Mouse (Mus musculus): ENCODE results near the gene Mast4. TPM values are rescaled to one million over a fixed set of nuclear protein-coding genes. Genes with fewer than 3 reads are reported as not detected.

Mast4 gene
- polyA plus RNA-seq, 1 experiment from 2014 or later: 31.0 TPM

DNA sequence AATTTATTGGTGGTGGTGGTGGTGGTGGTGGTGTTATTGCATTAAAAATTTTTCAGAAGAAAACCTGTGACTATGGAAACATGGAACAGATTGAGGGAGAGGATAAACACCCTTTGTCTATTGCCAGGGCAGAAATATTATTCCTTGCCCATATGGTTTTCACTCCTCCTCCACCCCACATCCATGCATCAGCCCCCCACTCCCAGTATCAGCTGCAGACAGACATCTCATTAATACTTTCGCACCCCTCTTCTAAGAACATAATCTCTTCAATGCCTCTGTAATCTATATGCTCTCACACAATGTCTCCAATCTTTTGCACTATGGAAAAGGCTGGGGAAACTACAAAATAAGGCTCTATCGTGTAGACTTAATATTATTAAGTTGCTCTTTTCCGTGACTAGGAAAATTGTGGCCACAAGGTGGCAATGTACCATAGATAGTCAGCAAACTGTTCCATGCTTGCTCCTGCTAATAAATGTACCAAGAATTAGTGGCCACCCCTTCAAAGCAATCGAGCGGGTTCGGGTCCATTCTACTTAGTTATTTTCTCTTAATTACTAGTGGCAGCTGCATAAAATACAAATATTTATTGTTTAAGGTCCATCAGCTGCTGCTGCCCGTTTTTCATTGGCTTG lies 160.6 kb downstream of the Mast4 start:
- Histone ChIP-seq H3K9me3 (ENCODE audit: control insufficient read depth, low read length) (no peaks in the 10 kb centered on the region), H3K36me3 (ENCODE audit: control insufficient read depth, insufficient read depth, low read length) (no peaks in the 10 kb centered on the region), H3K9ac (ENCODE audit: low read depth, low read length) (no peak overlapping the region), H3K27ac (ENCODE audit: low read depth, low read length) (no peak overlapping the region), H3K27me3 (ENCODE audit: control insufficient read depth, insufficient read depth, low read length) (no peaks in the 10 kb centered on the region), H3K4me2 (replicated peaks; ENCODE audit: low read depth, low read length) (0 out of 2 replicates have a peak overlapping the region, but pooled peaks have one; percentile 21), H3K4me3 (ENCODE audit: low read length) (no peak overlapping the region), H3K4me1 (ENCODE audit: control insufficient read depth, insufficient read depth, low read length) (no peaks in the 10 kb centered on the region)
- WGBS: 21% methylated on average over 7 of the region's 7 CpGs
- ATAC-seq (ENCODE audit: low FRiP score, low TSS enrichment): no peak; the same call in 1 of the 2 replicates

DNA sequence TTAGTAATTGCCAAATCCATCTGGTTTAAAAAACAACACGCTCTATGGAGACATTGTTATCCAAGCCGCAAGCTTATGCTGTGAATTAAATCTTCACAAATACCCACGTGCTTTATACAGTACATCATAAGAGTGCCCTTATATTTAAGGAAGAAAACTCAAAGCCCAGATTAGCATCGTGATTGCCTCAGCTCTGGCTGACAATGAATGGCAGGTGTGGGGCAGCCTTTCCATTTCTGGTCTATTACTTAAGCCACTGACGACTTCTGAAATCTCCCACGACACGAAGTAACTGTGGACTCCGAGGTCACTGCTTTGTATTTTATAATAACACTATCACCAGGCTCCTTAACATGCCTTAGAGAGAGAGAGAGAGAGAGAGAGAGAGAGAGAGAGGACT lies 182.4 kb downstream of the Mast4 start:
- H3K36me3 ChIP-seq (ENCODE audit: control insufficient read depth, insufficient read depth, low read length): no peaks in the 10 kb centered on the region

DNA sequence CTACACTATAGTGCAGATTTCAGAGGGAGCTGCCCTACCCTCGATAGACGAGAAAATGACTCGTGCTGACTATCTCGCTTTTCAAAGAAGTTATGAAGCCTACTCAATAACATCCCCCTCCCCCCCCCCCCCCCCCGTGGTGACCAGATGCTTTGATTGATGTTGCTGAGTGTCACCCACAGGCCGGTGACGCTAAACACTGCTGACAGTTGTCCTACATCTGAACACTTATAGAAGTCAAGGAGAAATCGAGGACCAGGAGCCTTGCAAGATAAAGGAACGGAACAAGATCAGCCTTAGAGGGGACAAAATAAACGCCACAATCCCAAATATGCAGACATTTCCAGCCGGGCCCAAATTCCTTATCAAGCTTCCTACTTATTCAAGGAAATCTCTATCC lies 183.1 kb downstream of the Mast4 start:
- no peak overlapping the region for H3K27ac ChIP-seq (ENCODE audit: low read depth, low read length)
- no peak for ATAC-seq (ENCODE audit: low FRiP score, low TSS enrichment)
- H3K4me2 ChIP-seq (replicated peaks; ENCODE audit: low read depth, low read length): no peak overlapping the region
- H3K9me3 ChIP-seq (ENCODE audit: control insufficient read depth, low read length): no peaks in the 10 kb centered on the region
- H3K9ac ChIP-seq (ENCODE audit: low read depth, low read length): no peak overlapping the region
- H3K4me3 ChIP-seq (ENCODE audit: low read length): no peak overlapping the region
- H3K4me1 ChIP-seq (ENCODE audit: control insufficient read depth, insufficient read depth, low read length): no peaks in the 10 kb centered on the region
- no peaks in the 10 kb centered on the region for H3K36me3 ChIP-seq (ENCODE audit: control insufficient read depth, insufficient read depth, low read length)
- WGBS: 64% methylated on average over 11 of the region's 11 CpGs
- no peaks in the 10 kb centered on the region for H3K27me3 ChIP-seq (ENCODE audit: control insufficient read depth, insufficient read depth, low read length)

More for the DNA sequence above, 182.4 kb downstream of the Mast4 start:
- no peak for ATAC-seq (ENCODE audit: low FRiP score, low TSS enrichment)
- no peak overlapping the region for H3K9ac ChIP-seq (ENCODE audit: low read depth, low read length)
- H3K4me2 ChIP-seq (replicated peaks; ENCODE audit: low read depth, low read length): no peak overlapping the region
- WGBS: 84% methylated on average over 8 of the region's 8 CpGs
- H3K27ac ChIP-seq (ENCODE audit: low read depth, low read length): no peak overlapping the region
- no peak overlapping the region for H3K4me3 ChIP-seq (ENCODE audit: low read length)
- no peaks in the 10 kb centered on the region for H3K27me3 ChIP-seq (ENCODE audit: control insufficient read depth, insufficient read depth, low read length)
- no peaks in the 10 kb centered on the region for H3K4me1 ChIP-seq (ENCODE audit: control insufficient read depth, insufficient read depth, low read length)
- H3K9me3 ChIP-seq (ENCODE audit: control insufficient read depth, low read length): no peaks in the 10 kb centered on the region

DNA sequence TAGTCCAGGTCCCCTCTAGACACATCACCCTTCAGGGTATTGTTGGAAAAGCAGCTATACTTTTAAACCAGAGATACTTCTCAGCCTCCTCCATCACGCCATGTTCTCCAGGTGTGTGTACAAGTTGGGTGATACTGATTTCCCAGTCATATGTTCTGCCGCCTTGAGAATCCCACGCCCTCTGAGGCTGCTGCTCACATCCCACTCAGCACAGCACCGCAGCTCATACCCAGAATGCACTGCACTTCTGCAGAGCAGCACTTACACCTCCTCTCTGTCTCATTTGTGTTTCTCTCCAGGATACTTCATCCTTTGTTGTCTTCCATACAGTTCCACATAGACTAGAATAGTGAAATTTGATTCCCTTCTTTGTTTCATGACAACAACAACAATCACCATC lies 183.6 kb downstream of the Mast4 start:
- Histone ChIP-seq H3K4me1 (ENCODE audit: control insufficient read depth, insufficient read depth, low read length) (no peaks in the 10 kb centered on the region), H3K4me3 (ENCODE audit: low read length) (no peak overlapping the region), H3K9ac (ENCODE audit: low read depth, low read length) (no peak overlapping the region), H3K4me2 (replicated peaks; ENCODE audit: low read depth, low read length) (no peak overlapping the region), H3K9me3 (ENCODE audit: control insufficient read depth, low read length) (no peaks in the 10 kb centered on the region), H3K27me3 (ENCODE audit: control insufficient read depth, insufficient read depth, low read length) (no peaks in the 10 kb centered on the region), H3K27ac (ENCODE audit: low read depth, low read length) (no peak overlapping the region), H3K36me3 (ENCODE audit: control insufficient read depth, insufficient read depth, low read length) (no peaks in the 10 kb centered on the region)
- 80% methylated on average over 4 of the region's 4 CpGs for WGBS
- no peak for ATAC-seq (ENCODE audit: low FRiP score, low TSS enrichment)

DNA sequence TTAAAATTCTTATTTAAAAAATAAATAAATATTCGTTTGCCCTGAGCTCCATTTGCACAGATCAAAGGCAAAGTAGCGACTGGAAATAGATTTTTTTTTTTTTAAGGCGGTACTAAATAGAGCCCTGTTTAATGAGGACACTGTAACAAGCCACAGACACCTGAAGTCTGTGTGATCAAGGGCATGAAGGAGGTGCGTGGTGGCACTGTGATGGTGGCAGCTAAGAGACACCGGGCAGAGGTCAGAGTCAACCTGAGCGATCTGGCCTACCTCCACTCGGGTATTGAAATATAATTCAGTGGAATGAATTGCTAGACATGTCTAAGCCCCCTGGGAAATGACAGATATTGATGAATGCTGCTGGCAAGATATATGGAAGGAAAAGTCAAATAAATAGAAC lies 184.9 kb downstream of the Mast4 start:
- no peak for ATAC-seq (ENCODE audit: low FRiP score, low TSS enrichment)
- no peak overlapping the region for H3K4me3 ChIP-seq (ENCODE audit: low read length)
- no peak overlapping the region for H3K27ac ChIP-seq (ENCODE audit: low read depth, low read length)
- no peaks in the 10 kb centered on the region for H3K36me3 ChIP-seq (ENCODE audit: control insufficient read depth, insufficient read depth, low read length)
- H3K27me3 ChIP-seq (ENCODE audit: control insufficient read depth, insufficient read depth, low read length): no peaks in the 10 kb centered on the region
- 75% methylated on average over 7 of the region's 7 CpGs for WGBS
- no peak overlapping the region for H3K4me2 ChIP-seq (replicated peaks; ENCODE audit: low read depth, low read length)
- H3K9me3 ChIP-seq (ENCODE audit: control insufficient read depth, low read length): no peaks in the 10 kb centered on the region
- no peaks in the 10 kb centered on the region for H3K4me1 ChIP-seq (ENCODE audit: control insufficient read depth, insufficient read depth, low read length)
- H3K9ac ChIP-seq (ENCODE audit: low read depth, low read length): no peak overlapping the region

DNA sequence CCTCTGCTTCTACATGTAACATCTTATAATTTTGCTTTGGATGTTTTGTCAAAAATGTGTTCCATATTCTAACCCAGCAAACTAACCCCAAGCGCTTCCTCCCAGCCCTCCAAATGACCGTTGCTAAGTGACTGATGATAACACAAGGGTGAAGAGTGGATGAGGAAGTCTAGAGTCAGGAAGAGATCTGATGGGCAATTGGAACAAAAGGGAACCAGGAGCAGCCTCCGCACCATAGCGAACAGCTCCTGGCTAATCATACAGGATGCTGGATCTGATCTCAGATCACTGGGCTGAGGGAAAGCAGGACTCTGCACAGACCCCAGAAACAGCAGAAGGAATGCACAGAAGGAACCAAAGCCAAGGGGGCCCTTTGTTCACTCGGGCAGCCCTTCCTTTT lies 190.0 kb downstream of the Mast4 start:
- no peak for ATAC-seq (ENCODE audit: low FRiP score, low TSS enrichment)
- no peaks in the 10 kb centered on the region for H3K9me3 ChIP-seq (ENCODE audit: control insufficient read depth, low read length)
- H3K4me1 ChIP-seq (ENCODE audit: control insufficient read depth, insufficient read depth, low read length): no peaks in the 10 kb centered on the region

DNA sequence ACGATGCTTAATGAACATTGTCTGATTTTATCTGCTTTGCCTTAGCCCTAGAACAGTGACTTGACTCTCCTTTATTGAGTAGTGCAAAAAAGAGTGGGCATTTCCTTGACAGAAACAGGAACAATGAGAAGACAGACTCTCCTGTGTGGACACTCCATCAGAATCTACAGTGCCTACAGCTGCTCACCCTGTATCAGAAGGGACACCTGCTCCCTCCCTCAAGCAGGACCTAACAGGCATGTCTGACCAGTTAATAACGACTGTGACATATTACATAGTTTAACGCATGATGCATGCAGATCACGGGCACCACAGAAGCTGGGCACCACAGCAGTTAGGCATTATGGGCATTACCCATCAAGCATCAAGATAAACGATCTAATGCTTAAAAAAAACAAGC lies 193.0 kb downstream of the Mast4 start:
- ATAC-seq (ENCODE audit: low FRiP score, low TSS enrichment): no peak
- WGBS: 83% methylated on average over 5 of the region's 5 CpGs
- Histone ChIP-seq H3K27me3 (ENCODE audit: control insufficient read depth, insufficient read depth, low read length) (no peaks in the 10 kb centered on the region), H3K9ac (ENCODE audit: low read depth, low read length) (no peak overlapping the region), H3K4me3 (ENCODE audit: low read length) (no peak overlapping the region), H3K4me2 (replicated peaks; ENCODE audit: low read depth, low read length) (no peak overlapping the region), H3K9me3 (ENCODE audit: control insufficient read depth, low read length) (no peaks in the 10 kb centered on the region), H3K4me1 (ENCODE audit: control insufficient read depth, insufficient read depth, low read length) (no peaks in the 10 kb centered on the region), H3K36me3 (ENCODE audit: control insufficient read depth, insufficient read depth, low read length) (no peaks in the 10 kb centered on the region), H3K27ac (ENCODE audit: low read depth, low read length) (no peak overlapping the region)

More for the DNA sequence above, 190.0 kb downstream of the Mast4 start:
- no peaks in the 10 kb centered on the region for H3K27me3 ChIP-seq (ENCODE audit: control insufficient read depth, insufficient read depth, low read length)
- no peak overlapping the region for H3K4me3 ChIP-seq (ENCODE audit: low read length)
- no peak overlapping the region for H3K27ac ChIP-seq (ENCODE audit: low read depth, low read length)
- WGBS: 66% methylated on average over 5 of the region's 5 CpGs
- no peaks in the 10 kb centered on the region for H3K36me3 ChIP-seq (ENCODE audit: control insufficient read depth, insufficient read depth, low read length)
- no peak overlapping the region for H3K4me2 ChIP-seq (replicated peaks; ENCODE audit: low read depth, low read length)
- H3K9ac ChIP-seq (ENCODE audit: low read depth, low read length): no peak overlapping the region

DNA sequence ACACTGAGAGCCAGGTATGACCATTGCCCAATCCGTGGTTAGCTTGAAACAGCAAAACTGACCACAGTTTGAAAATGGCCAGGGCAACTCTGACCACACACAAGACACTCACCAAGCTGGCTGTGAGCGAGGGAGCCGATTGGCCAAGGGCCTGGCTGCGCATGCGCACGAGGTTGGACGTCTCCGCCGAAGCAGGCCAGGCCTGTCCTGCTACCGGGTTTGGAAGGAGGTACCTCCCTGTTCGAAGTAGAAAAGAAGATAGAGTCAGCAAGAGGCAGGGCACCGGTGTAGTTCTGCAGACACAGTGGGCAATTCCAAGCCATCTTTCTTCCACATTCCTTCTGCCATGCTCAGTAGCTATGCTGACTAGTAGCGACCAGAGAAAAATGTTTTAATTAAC lies 194.2 kb downstream of the Mast4 start:
- Histone ChIP-seq H3K9me3 (ENCODE audit: control insufficient read depth, low read length) (no peaks in the 10 kb centered on the region), H3K27me3 (ENCODE audit: control insufficient read depth, insufficient read depth, low read length) (no peaks in the 10 kb centered on the region), H3K9ac (ENCODE audit: low read depth, low read length) (no peak overlapping the region), H3K4me1 (ENCODE audit: control insufficient read depth, insufficient read depth, low read length) (no peaks in the 10 kb centered on the region), H3K4me3 (ENCODE audit: low read length) (no peak overlapping the region), H3K4me2 (replicated peaks; ENCODE audit: low read depth, low read length) (no peak overlapping the region), H3K27ac (ENCODE audit: low read depth, low read length) (no peak overlapping the region), H3K36me3 (ENCODE audit: control insufficient read depth, insufficient read depth, low read length) (no peaks in the 10 kb centered on the region)
- no peak for ATAC-seq (ENCODE audit: low FRiP score, low TSS enrichment)
- WGBS: 94% methylated on average over 13 of the region's 13 CpGs

DNA sequence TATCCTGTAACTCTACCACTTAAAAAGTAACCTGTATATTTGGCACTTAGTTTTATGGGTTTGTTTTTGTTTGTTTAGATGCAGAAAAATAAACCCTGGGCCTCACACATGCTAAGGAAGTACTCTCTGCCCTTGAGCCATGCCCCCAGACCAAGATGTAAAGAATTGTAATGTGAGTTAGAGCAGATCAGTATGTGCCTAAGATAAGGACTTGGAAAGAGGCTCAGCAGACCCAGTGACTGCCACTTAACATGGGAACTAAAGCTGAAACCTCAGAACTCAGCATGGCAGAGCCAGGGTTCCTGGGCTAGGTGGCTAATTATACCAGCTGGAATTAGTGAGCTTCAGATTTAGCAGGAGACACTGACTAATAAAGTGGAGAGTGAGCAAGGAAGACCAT lies 196.0 kb downstream of the Mast4 start:
- Histone ChIP-seq H3K9ac (ENCODE audit: low read depth, low read length) (no peak overlapping the region), H3K4me3 (ENCODE audit: low read length) (no peak overlapping the region), H3K36me3 (ENCODE audit: control insufficient read depth, insufficient read depth, low read length) (no peaks in the 10 kb centered on the region), H3K4me1 (ENCODE audit: control insufficient read depth, insufficient read depth, low read length) (no peaks in the 10 kb centered on the region), H3K9me3 (ENCODE audit: control insufficient read depth, low read length) (no peaks in the 10 kb centered on the region), H3K27ac (ENCODE audit: low read depth, low read length) (no peak overlapping the region), H3K4me2 (replicated peaks; ENCODE audit: low read depth, low read length) (no peak overlapping the region), H3K27me3 (ENCODE audit: control insufficient read depth, insufficient read depth, low read length) (no peaks in the 10 kb centered on the region)
- no peak for ATAC-seq (ENCODE audit: low FRiP score, low TSS enrichment)
